Mouse (Mus musculus): ENCODE measurements around the gene Wdcp. TPM values are rescaled to one million over a fixed set of nuclear protein-coding genes. Genes with fewer than 3 reads are reported as not detected.

Gene Wdcp
- polyA plus RNA-seq, 1 experiment from 2014 or later: 8.8 TPM

- Histone ChIP-seq H3K4me2 (ENCODE audit: low read depth, low read length) (no peak overlapping the region), H3K4me3 (ENCODE audit: low read depth, low read length) (no peak overlapping the region), H3K9ac (ENCODE audit: low read depth, low read length) (no peak overlapping the region), H3K27ac (ENCODE audit: low read length) (no peak overlapping the region), H3K36me3 (ENCODE audit: control insufficient read depth, insufficient read depth) (peaks cover 9% of the 10 kb centered on the region), H3K4me1 (ENCODE audit: control insufficient read depth, low read depth, low read length) (peaks cover 8% of the 10 kb centered on the region), H3K9me3 (replicated peaks; ENCODE audit: control insufficient read depth, low read length) (no peaks in the 10 kb centered on the region), H3K27me3 (ENCODE audit: control insufficient read depth, insufficient read depth, low read depth, low read length) (no peaks in the 10 kb centered on the region)
- no peak for ATAC-seq (ENCODE audit: low read depth)
- WGBS (ENCODE audit: insufficient replicate concordance): 47% methylated on average over 1 of the region's 1 CpGs
Measured at GRCm38 (mm10) chr12:4889891-4890290, 46.8 kb downstream of the Wdcp start.

DNA sequence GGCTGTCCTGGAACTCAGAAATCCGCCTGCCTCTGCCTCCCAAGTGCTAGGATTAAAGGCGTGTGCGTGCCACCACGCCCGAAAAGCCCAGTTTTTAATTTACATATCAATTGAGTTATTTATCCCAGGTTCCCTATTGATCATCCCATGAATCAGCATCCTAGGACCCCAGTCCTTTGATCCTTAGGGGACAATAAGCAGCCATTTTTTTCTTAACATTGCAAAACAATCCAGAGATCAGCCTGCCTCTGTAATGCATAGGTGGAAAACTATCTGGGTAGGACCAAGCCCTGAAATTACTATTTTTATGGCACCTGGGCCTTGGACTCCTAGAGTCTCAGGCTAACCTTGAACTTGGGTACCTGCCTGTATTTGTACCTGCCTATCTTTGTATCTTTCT, 54.9 kb downstream of the Wdcp start:
- H3K4me3 ChIP-seq (ENCODE audit: low read depth, low read length): no peak overlapping the region
- WGBS (ENCODE audit: insufficient replicate concordance): 86% methylated on average over 5 of the region's 5 CpGs
- no peak for ATAC-seq (ENCODE audit: low read depth)

GRCm38 (mm10) chr12:4905946-4906345, 62.8 kb downstream of the Wdcp start:
- Histone ChIP-seq H3K4me3 (ENCODE audit: low read depth, low read length) (peak overlapping the region; percentile 95), H3K36me3 (ENCODE audit: control insufficient read depth, insufficient read depth) (peaks cover 5% of the 10 kb centered on the region; the same call in 1 of the 2 replicates), H3K27ac (ENCODE audit: low read length) (peak overlapping the region; percentile 97; the same call in 1 of the 2 replicates), H3K4me2 (ENCODE audit: low read depth, low read length) (peak overlapping the region; percentile 87), H3K9ac (ENCODE audit: low read depth, low read length) (peak overlapping the region; percentile 99), H3K27me3 (ENCODE audit: control insufficient read depth, insufficient read depth, low read depth, low read length) (no peaks in the 10 kb centered on the region), H3K4me1 (ENCODE audit: control insufficient read depth, low read depth, low read length) (peaks cover 20% of the 10 kb centered on the region), H3K9me3 (replicated peaks; ENCODE audit: control insufficient read depth, low read length) (no peaks in the 10 kb centered on the region)
- 53% methylated on average over 7 of the region's 7 CpGs for WGBS (ENCODE audit: insufficient replicate concordance)
- ATAC-seq (ENCODE audit: low read depth): no peak

More for the DNA sequence above, 54.9 kb downstream of the Wdcp start:
- no peak overlapping the region for H3K9ac ChIP-seq (ENCODE audit: low read depth, low read length)
- H3K27me3 ChIP-seq (ENCODE audit: control insufficient read depth, insufficient read depth, low read depth, low read length): no peaks in the 10 kb centered on the region
- H3K4me2 ChIP-seq (ENCODE audit: low read depth, low read length): no peak overlapping the region
- H3K9me3 ChIP-seq (replicated peaks; ENCODE audit: control insufficient read depth, low read length): no peaks in the 10 kb centered on the region
- no peak overlapping the region for H3K27ac ChIP-seq (ENCODE audit: low read length)
- H3K4me1 ChIP-seq (ENCODE audit: control insufficient read depth, low read depth, low read length): no peaks in the 10 kb centered on the region
- peaks cover 5% of the 10 kb centered on the region; the same call in 1 of the 2 replicates for H3K36me3 ChIP-seq (ENCODE audit: control insufficient read depth, insufficient read depth)

DNA sequence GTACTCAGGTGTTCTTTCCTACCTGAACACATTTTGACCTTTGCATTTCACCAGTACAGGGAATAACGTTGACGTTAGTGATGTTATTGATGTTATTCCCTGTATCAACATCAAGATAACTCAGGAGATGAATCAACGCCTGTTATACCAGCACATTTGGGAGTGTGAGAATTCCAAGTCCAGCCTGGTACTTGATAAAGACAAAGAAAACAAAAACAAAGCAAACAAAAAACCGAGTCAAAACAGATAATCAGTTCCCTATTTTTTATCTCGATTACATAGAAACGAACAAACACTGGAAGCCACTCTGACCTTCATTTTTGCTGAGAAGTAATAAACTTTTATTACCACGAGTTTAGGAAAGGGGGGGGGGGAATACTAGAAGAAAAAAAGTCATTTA, 63.4 kb downstream of the Wdcp start:
- Histone ChIP-seq H3K4me1 (ENCODE audit: control insufficient read depth, low read depth, low read length) (peaks cover 20% of the 10 kb centered on the region), H3K9ac (ENCODE audit: low read depth, low read length) (peak overlapping the region; percentile 99), H3K27me3 (ENCODE audit: control insufficient read depth, insufficient read depth, low read depth, low read length) (no peaks in the 10 kb centered on the region), H3K36me3 (ENCODE audit: control insufficient read depth, insufficient read depth) (peaks cover 4% of the 10 kb centered on the region; the same call in 1 of the 2 replicates), H3K4me2 (ENCODE audit: low read depth, low read length) (peak overlapping the region; percentile 87), H3K27ac (ENCODE audit: low read length) (peak overlapping the region; percentile 97), H3K9me3 (replicated peaks; ENCODE audit: control insufficient read depth, low read length) (no peaks in the 10 kb centered on the region), H3K4me3 (ENCODE audit: low read depth, low read length) (peak overlapping the region; percentile 95)
- WGBS (ENCODE audit: insufficient replicate concordance): 14% methylated on average over 7 of the region's 7 CpGs
- no peak for ATAC-seq (ENCODE audit: low read depth)

DNA sequence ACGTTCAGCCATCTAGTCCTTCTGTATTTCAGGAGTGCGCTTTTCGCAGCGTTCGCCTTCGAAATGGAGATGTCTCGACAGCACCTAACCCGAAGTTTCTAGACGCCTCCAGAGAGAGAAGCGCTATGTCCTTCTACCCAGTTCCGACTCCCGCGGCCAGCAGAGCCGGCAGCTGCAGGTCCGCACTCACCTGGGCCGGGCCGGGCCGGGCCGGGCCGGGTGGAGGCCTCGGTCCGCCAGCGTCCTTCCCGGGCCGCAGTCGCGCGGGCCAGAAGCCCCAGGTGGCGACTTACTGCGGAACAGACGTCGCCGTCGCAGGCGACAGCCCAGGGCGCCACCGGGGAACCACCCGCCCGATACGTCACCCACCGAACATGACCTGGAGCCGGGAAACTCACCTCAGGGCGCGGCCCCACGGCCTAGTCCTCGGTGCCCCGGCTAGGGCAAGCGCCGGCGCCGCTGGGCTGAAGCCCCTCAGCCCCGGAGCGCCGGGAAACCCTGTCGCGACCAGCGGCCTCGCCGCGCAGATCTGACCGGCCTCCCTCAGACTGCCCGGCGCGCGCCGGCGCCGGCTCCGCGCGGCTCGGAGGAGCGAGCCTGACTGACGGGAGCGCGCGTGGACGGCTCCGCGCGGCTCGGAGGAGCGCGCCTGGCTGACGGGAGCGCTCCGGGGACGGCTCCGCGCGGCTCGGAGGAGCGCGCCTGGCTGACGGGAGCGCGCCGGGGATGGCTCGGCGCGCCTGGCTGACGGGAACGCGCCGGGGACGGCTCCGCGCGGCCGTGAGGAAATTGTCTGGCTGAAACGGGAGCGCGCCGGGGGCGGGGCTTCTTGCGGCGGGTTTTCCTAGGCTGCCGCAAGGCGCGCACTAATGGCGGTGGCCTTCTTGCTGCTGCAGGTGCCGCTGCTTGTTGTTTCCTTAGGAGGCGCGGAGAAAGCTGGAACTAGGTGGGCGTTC, 64.1 kb downstream of the Wdcp start, which contains the start of gene Ubxn2a:
TSS of gene Ubxn2a (minus strand) at position 755 of the 956 bp plus-strand sequence.
- Histone ChIP-seq H3K4me1 (ENCODE audit: control insufficient read depth, low read depth, low read length) (peaks cover 20% of the 10 kb centered on the region), H3K27me3 (ENCODE audit: control insufficient read depth, insufficient read depth, low read depth, low read length) (no peaks in the 10 kb centered on the region), H3K9me3 (replicated peaks; ENCODE audit: control insufficient read depth, low read length) (no peaks in the 10 kb centered on the region), H3K27ac (ENCODE audit: low read length) (peak within 1 kb of the TSS; percentile 97), H3K4me2 (ENCODE audit: low read depth, low read length) (peak within 1 kb of the TSS; percentile 87), H3K9ac (ENCODE audit: low read depth, low read length) (peak within 1 kb of the TSS; percentile 99), H3K36me3 (ENCODE audit: control insufficient read depth, insufficient read depth) (no peaks in the 10 kb centered on the region), H3K4me3 (ENCODE audit: low read depth, low read length) (peak within 1 kb of the TSS; percentile 95)
- ATAC-seq (ENCODE audit: low read depth): peak; percentile 96
- under 1% methylated on average over 125 of the region's 125 CpGs for WGBS (ENCODE audit: insufficient replicate concordance)

DNA sequence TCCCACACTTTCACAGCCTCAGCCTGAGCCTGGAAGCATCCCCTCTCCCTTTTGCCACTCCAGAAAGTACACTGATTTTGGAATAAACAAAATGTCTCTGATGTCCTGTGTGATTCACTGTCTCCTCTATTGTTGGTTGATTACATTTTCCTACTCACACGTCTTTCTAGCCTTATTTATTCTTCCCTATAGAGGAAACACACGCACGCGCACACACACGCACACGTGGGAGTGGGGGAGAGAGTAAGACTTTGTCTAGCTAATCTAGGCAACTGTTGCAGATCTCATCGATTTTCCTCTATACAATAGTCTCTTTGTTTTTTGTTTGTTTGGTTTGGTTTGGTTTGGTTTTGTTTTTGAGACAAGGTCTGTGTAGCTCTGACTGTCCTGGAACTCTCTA, 65.3 kb downstream of the Wdcp start:
- ATAC-seq (ENCODE audit: low read depth): no peak
- H3K9me3 ChIP-seq (replicated peaks; ENCODE audit: control insufficient read depth, low read length): no peaks in the 10 kb centered on the region
- no peaks in the 10 kb centered on the region for H3K36me3 ChIP-seq (ENCODE audit: control insufficient read depth, insufficient read depth)
- H3K27me3 ChIP-seq (ENCODE audit: control insufficient read depth, insufficient read depth, low read depth, low read length): no peaks in the 10 kb centered on the region
- peaks cover 20% of the 10 kb centered on the region for H3K4me1 ChIP-seq (ENCODE audit: control insufficient read depth, low read depth, low read length)
- peak overlapping the region; percentile 87; the same call in 1 of the 2 replicates for H3K4me2 ChIP-seq (ENCODE audit: low read depth, low read length)
- H3K4me3 ChIP-seq (ENCODE audit: low read depth, low read length): peak overlapping the region; percentile 95
- WGBS (ENCODE audit: insufficient replicate concordance): 83% methylated on average over 7 of the region's 7 CpGs
- no peak overlapping the region for H3K27ac ChIP-seq (ENCODE audit: low read length)
- H3K9ac ChIP-seq (ENCODE audit: low read depth, low read length): peak overlapping the region; percentile 99

Other genes starting within 250 kb of the Wdcp start
- 0.04 TPM in 1 of 2 replicates, not detected in the other for gene Fam228a, start 104.9 kb upstream of the Wdcp start, polyA plus RNA-seq (2015; fragmentation: Nextera tagmentation; extraction: Ambion mirVana)
- gene Pfn4, start 74.3 kb upstream of the Wdcp start, polyA plus RNA-seq (2015; fragmentation: Nextera tagmentation; extraction: Ambion mirVana): 0.47 and 0.76 TPM in 2 replicates
- gene Fam228b, start 74.0 kb upstream of the Wdcp start, polyA plus RNA-seq (2015; fragmentation: Nextera tagmentation; extraction: Ambion mirVana): 0.42 and 0.85 TPM in 2 replicates
- gene Sf3b6, start 25.8 kb upstream of the Wdcp start, polyA plus RNA-seq (2015; fragmentation: Nextera tagmentation; extraction: Ambion mirVana): 80.2 and 83.3 TPM in 2 replicates
- 3.6 TPM in 2 replicates for gene Fkbp1b, start 1.7 kb upstream of the Wdcp start, polyA plus RNA-seq (2015; fragmentation: Nextera tagmentation; extraction: Ambion mirVana)
- gene Mfsd2b, start 31.1 kb downstream of the Wdcp start, polyA plus RNA-seq (2015; fragmentation: Nextera tagmentation; extraction: Ambion mirVana): 60.8 and 63.3 TPM in 2 replicates
- gene Ubxn2a, start 64.4 kb downstream of the Wdcp start, polyA plus RNA-seq (2015; fragmentation: Nextera tagmentation; extraction: Ambion mirVana): 20.9 and 23.2 TPM in 2 replicates
- gene Atad2b, start 74.0 kb downstream of the Wdcp start, polyA plus RNA-seq (2015; fragmentation: Nextera tagmentation; extraction: Ambion mirVana): 3.8 TPM in 2 replicates